Mouse (Mus musculus) frontal cortex, postnatal 36 days (tissue): ENCODE results near the gene Nav2.

ENCODE experiments used
- DNase-seq, 2 experiments: peaks; one replicate each; pipeline ENCODE4 v3.0.0; 2022; ENCODE audit warnings: low spot score in 2 of 2

Gene Nav2

DNA sequence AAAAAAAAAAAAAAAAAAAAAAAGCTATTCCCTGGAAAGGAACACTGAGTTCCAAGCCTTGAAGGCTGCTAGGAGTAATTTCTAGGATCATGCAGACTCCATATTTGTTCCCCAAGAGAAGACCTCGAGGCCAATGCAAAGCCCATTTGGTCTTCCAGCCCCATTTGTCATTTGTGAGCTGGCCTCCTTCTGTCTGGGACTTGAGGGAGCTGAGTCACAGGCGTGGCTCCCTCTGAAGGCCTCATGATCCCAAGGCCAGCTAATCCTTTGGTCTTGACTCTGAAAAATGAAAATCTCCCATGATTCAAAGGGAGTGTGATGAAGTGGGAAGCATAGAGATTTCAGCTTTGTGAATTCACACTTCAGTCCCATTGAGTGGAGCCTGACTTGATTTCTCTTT, 370.0 kb downstream of the Nav2 start:
- no peak for DNase-seq

DNA sequence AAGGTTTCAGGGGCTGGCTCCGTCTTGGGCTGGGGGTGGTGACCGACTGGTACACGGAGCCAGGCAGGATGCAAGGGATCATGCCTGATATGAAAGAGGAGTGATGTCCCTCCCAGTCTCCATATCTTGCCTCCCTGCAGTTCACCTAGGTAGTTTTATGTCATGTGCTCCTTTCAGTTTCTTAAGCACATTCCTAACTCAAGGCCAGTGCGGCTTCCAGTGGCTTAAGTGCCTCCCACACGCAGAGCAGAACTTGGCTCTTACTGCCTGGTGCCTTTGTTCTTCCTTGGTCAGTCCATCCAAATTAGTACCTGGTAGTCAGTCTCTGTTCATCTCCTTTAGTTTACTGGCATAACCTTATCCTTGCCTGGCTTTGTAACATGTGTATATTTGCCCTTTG, 371.9 kb downstream of the Nav2 start:
- no peak for DNase-seq

DNA sequence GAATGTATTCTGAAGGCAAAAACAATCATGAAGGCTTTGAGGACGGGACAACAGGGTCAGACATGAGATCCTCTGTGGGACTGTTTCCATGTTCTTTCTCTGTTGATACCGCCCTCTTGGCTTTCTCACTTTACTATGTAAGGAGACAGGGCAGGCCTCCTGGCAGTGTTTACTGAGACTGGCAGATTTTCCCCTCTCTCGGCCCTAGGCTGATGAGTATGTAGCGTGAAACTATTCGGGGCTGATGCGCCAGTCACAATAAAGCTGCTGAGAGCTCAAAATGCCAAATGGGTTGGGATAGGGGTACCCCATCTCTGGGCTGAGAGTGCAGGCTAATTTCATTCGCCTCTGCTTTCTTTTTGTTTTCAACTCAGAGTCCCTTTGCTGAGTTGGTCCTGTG, 373.9 kb downstream of the Nav2 start:
- DNase-seq, result no peak

DNA sequence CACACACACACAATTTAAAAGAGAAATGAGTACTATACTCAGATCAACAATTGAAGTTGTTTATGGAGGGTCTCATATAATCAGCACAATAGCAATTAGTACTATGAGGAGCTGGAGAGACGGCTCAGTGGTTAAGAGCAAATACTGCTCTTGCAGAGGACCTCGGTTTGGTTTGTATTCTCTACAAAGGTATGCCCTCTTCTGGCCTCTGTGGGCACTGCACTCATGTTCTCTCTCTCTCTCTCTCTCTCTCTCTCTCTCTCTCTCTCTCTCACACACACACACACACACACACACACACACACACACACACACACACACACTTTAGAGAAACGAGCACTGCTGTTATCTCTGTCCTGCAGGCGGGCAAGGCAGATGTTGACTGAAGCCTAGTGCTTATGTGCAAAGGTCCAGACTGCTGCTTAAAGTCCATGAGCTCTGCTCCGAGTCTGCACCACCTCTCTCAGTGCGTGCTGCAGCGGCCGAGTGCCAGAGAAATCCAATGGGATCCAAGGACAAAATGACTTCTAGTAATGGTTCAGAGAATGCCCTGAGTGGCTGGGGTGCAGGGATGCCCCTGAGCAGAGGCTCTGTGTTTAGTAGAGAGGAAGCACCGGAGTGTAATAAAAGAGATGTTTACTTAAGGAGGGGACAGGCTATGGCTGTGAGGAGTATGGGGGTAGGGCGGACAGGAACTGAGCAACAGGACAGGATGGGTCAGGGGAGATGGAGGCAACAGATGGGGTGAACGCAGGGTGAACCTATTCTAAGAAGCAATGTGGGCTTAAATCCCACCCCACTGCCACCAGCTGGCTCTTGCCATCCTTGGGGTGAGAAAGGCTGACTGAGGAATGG, 375.2 kb downstream of the Nav2 start:
- DNase-seq, result no peak

DNA sequence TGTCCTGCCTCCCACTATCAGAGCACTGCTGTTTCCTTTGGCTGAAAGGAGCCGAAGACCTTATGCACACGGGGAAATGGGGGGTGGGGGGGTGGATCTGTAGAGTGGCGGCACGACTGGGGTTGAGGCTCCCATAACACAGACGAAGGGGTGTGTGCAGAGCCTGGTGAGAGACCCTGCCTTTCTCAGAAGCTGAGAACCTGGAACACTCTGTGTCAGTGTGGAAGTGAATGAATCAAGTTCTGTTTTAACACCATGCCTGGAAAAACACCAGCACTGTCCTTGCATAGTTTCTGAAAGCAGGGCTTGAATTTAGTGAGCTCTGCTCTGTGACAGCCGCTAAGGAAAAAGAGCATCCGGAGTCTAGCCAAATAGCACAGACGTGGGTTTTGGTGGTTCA, 379.7 kb downstream of the Nav2 start:
- peak; percentile 36 to 51 for DNase-seq

DNA sequence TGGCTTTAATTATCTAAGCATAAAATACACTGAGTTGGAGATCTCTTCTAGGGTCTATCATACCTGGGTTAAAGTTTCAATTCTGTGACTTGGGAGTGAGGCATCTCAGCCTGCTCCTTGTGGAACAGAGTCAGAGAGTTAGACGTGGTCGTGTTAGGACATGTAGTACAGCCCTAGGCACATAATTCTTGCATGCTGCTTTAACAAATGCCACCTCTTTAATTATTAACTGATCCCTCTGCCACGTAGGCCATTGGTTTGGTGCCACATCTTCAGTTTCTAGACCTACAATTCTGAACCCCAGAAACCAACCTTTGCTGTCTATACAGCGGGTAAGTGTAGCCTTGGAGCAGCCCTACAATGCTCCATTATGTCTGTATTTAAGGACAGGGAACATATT, 381.8 kb downstream of the Nav2 start:
- DNase-seq, result no peak

DNA sequence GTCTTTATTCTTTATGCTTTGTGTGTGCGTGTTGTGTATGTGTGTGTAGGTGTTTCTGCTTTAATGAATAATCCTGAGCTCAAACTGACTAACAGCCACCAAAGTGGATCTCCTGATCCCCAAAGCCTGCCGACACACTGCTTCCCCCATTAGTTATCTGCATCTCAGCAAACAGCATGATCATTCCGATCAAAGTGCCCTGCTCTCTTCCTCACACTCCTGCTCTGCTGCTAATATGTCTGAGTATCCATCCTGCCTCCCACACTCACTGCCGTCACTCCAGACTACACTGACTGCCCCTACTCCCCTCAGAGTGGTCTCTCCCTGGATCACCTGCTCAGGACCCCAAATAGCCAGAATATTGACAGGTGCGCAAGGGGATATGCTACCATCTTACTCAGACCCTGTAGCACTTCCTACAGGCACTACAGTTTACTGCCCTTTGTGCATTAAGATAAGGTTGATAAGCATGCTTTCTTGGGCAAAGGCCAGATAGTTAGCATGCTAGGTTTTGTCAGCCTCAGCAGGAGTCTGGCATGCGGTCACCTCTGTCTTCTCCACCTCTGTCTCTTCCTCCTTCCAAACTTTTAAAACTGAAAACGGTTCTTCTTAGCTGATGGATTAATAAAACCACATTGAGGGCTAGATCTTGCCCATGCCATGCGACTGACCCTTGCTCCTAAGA, 382.8 kb downstream of the Nav2 start:
- no peak for DNase-seq

DNA sequence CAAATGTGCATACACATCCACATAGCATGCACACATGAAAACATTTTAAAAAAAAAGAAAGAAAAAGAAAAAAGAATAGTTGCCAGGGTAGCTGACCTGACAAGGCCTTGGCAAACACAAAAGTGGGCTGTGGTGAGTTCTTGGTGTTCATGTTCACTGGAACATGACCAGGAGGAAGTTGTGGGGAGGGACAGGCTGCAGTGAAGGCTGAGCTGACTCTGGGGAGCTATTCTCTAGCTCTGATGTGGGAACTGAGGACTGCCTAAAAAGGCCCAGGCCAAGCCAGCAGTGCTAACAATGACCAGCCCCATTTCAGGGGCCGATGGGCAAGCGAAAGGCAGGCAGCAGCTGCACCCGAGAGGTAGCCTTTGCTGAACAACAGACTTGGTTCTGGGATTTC, 388.6 kb downstream of the Nav2 start:
- DNase-seq, result no peak

DNA sequence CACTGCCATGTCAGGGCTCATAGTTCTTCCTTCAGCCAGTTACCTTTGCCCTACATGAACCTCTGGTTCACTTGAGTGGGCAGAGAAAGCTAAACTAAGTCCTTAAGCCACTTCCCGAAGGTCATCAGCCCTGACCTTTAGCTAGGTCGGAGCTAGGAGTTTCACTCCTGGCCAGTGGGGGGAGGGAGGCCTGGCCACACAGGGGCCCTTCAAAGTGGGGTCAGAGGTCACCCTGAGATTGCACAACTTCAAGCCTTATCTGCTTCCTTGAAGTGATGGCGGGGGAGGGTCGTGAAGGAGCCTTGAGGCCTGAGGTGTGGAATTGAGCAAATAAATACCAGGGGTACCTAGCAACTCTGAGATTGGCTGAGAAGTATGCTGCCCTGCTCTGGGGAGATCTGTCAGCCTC, 389.9 kb downstream of the Nav2 start:
- no peak for DNase-seq

DNA sequence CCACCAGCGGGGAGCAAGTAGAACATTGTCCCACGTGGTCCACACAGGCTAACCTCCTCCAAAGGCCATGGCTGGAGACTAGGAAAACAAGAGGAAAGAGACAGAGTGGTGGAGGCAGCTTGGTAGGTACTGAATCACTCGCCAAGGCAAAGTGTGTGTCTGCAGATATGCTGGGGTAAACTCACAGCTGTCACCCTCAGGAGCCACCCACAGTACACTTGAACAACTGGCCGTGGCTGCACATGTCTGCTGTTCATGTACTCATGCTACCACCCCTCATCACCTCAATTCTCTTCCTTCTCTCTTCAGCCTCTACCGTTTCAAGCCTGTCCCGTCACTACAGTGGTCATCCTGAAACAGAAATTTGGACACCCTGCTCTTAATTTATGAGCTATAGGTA, 393.0 kb downstream of the Nav2 start:
- DNase-seq, result peak in 1 of 2 experiments; percentile 28

DNA sequence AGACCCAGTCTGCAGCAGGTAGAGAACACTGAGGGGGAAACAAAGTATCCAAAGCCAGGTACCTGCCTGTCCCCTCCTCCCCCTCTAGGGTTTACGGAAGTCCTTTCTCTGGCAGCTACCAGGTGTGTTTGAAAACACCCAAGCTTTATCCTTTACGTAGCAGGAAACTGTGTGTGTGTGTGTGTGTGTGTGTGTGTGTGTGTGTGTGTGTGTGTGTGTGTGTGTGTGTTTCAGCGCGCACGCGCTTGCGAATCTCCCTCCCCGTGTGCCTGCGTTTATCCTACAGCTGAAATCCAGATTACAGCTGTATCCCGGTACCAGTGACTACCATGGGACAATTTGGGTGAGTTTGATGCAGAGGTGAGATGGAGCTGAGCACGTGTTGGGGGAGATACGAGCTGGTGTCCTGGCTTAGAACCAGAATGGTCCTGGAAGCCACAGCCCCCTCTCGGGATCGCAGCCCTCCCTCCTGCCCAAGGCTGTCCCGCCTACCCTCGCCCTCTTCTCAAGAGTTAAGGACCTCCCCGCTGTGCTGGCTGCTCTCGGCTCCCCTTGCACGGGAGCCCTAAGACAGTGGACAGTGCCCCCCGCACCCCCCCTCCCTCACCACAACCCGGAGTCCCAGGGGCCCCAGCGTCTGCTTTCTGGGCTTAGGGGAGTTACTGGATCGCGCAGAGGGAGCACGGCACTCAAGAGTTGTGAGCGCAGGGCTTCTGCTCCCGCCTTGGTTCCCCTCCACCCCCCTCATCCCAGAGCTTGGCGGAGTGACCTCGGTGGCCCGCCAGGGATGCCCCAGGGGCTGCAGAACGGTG, 395.3 kb downstream of the Nav2 start:
- no peak for DNase-seq

DNA sequence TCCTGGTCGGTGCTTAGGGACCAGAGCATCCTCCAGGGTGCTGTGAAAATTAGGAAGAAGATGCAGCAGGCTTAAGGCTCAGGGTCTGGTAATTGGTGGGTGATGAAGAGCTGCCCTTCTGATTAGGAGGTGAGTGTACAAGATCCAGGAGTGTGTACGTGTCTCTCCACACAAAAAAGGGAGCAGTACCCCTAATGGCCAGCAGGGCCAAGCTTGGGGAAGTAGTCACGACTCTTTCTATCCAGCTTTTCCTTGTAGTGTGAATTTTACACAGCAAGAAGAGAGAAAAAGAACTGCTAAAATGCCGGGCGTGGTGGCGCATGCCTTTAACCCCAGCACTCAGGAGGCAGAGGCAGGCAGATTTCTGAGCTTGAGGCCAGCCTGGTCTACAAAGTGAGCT, 399.2 kb downstream of the Nav2 start:
- no peak for DNase-seq

DNA sequence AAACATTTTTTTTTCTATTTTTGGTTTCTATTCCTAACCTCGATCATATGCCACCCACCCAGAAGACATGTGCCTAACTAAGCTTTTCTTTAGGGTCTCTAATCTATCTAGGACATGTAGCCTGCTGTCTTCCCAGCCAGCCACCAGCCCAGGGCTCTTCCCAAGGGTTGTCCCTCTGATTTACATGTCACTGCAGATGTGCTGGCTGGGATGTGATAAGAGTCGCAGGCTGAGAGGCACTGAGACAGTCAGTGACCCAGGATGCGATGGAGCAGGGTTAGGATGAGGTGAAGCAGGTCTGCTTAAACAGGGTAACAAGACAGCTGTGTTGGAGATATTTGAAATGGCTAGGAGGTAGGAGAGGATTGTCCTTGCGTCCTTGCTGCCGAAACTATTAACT, 401.2 kb downstream of the Nav2 start:
- no peak for DNase-seq

DNA sequence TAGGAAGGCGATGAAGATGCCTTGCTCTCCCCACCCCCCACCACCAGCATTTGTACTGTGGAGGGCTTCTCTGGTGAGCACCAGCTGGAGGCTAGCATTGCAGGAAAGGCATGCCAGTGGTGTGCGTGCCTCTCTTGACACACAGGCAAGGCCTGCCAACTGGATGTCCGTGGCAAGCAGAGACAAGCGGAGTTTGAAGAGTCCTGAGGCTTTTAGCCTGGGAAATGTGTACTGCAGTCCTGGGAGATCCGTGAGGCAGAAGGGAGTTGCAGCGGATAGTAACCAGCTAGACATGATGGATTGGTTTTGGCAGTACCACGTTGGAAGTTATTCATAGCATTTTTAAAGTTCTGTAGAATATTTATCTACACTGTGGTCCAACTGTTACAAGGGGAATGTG, 405.4 kb downstream of the Nav2 start:
- DNase-seq, result no peak

DNA sequence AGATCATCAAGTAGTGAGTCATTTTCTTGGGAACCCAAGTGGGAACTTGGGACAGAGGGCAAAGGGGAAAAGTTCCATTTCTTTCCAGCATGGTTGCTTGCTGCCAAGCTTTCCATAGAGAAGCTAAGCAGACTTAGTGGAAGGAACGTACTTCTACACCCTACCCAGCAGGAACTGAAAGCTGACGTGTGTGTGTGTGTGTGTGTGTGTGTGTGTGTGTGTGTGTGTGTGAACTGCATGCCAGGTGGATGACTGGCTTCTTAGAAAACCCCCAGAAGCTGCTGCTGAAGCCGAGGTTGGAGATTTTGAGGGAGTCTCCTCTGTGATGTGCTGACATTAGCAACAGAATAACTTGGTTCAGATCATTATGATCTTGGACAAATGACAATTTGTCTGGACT, 406.5 kb downstream of the Nav2 start:
- DNase-seq, result no peak

DNA sequence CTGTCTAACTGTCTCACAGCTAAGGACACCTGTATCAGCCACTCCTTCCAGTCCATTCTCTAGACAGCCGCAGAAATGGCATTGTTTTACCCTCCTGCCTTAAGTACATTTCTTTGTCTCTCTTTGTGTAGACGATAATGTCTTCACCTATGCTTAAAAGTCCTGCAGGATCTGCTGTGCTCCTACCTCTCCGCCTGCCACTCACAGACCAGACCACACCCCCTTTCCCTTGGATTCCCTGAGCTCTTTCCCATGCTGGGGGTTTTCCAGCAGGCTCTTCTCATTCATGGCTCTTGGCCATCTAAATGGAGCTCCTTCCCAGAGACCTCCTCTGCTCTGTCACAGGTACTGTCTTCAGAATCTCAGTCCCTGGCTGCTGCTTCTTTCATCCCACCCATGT, 408.1 kb downstream of the Nav2 start:
- DNase-seq, result no peak

DNA sequence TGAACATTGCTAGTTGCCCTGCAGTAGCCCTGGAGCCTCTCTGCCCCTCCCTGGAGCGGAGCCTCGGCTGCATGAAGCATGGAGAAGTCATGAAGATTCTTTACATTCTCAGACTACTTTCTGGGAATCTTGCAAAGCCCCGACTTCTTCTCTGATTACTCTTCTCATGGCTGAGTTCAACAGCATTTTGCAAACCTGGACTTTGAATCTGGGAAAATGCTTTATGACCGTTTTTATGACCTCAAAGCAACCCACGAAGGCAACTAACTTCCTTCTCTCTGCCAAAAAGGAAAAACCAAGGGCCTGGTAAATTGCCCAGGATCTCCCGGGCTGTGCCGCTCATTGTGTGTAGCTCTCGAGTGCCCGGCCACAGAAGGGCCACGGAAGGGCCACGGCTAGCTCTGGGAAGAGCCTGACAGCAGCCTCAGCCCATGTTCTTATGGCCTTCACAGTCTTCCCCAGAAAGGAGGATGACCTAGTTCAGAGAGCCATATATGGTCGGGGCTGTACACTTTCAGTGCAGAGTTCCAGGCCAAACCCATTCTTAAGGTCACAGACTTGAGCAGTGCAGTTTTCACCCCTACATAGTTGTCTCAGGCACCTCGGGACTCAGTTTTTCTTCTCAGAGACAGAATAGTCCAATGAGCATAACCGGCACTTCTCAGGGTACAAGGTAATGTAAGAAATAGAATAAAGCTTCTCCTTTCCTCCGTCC, 409.8 kb downstream of the Nav2 start:
- DNase-seq, result no peak

DNA sequence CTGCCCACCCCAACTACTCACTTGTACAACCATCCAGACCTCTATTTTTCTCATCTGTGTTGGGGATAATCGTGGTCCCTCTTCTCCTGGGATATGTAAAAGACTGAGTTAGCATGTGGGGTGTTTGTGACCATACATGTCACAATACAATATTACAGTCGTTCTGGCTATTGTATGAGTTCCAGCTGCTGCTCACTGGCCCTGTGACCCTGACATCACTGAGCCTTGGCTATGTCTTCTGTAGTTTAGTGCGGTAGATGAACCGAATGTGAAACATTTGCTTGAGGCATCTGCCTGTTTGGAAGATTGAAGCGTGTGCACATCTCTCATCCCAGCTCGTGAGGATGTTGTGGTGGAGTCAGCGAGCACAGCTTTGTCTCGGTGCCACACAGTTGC, 410.4 kb downstream of the Nav2 start:
- no peak for DNase-seq

DNA sequence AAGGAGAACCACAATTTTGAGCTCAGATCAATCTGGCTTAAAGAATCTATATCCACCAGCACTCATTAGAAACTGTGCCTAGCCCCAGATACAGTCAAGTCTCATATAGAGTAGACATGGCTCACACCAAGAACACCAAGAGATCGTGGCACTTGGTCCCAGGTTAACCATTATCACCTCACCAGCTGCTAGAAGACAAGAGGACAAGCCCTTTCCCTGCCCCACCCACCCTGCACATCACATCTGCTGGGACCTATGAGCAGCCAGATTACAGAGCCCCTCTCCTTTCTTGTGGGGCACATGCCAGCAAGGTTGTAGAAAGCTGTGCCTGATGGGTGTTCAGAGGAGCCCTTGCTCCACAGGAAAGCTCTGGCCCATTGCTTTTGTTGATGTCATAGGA, 411.5 kb downstream of the Nav2 start:
- no peak for DNase-seq

DNA sequence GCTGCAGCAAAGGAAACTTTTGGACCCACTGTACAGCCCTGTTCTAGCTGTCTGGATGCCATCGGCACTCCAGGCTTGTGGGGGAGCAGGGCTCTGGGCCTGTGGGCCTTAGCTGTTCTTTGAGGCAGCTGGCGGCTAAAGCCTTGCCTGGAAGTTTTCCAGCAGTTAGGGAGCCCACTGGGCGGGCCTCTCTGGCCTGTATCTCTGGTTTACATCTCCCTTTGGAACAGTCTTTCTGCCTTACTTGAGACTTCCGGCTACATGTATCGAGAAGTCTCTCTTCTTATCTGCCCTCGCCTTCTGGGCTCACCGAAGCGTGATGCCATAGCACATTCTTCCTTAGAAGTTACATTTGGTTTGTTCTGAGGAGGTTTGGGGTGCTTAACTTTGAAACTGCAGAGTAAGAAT, 412.6 kb downstream of the Nav2 start:
- DNase-seq, result no peak

DNA sequence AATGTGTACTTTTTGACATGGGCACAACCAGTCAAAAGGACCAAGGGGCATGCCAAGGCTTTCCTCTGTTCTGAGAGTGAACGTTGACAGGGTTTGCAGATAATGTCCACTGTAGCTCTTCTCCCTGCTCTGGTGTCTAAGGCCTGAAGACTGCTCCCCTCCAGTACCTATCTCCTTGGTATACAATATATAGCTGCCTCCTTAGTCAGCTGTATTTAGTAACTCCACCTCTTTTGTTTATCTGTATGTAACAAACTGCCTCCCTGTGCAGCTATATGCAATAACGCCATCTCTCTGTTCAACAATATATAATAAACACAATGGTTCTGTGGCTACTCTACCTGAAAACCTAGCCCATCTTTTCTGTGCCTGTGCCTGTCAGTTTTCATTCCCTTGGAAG, 413.7 kb downstream of the Nav2 start:
- DNase-seq, result no peak

DNA sequence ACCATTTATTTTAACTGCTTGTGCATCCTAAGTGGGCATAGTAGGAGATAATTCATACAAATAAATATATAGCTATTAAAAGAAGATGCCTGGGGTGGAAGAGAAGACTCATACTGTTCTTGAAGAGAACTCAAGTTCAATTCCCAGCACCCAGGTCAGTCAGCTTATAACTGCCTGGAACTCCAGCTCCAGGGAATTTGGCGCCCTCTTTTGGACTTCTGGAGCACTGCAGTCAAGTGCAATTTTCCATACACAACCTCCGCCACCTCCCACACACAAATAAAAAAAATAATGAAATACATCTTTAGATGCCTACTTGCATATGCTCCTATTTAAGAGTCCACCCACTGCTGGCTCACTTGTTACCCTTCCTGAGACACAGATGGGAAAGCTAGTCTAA, 416.1 kb downstream of the Nav2 start:
- no peak for DNase-seq
